Mouse (Mus musculus) heart, adult 2 months (tissue): ENCODE measurements around the gene Gm8909. TPM values are rescaled to one million over a fixed set of nuclear protein-coding genes. Genes with fewer than 3 reads are reported as not detected.
"Not testable (repeated sequence)": the region's sequence is repeated elsewhere in the genome, so short reads cannot be mapped to it uniquely, and the experiment has no call there.

ENCODE experiments used
- DNase-seq, 2 experiments: peaks; one replicate each; pipeline ENCODE4 v3.0.0; 2021
- H3K27ac ChIP-seq: fragments of 200-600 bp; 2 replicates; pipeline ENCODE4 v1.8.1; 2022
- H3K27me3 ChIP-seq: fragments of 200-500 bp; 2 replicates; pipeline ENCODE4 v1.6.1; 2012; ENCODE audit warnings: mild to moderate bottlenecking, low read length, inconsistent platforms, mixed read lengths; ENCODE audit not compliant: control insufficient read depth, insufficient read depth
- H3K36me3 ChIP-seq: fragments of 200-500 bp; 2 replicates; pipeline ENCODE4 v1.6.1; 2012; ENCODE audit warnings: low read length, inconsistent platforms; ENCODE audit not compliant: control insufficient read depth, insufficient read depth
- H3K4me1 ChIP-seq: fragments of 200-500 bp; 2 replicates; pipeline ENCODE4 v1.6.1; 2011; ENCODE audit warnings: low read length; ENCODE audit not compliant: control insufficient read depth, insufficient read depth
- H3K4me3 ChIP-seq: fragments of 200-600 bp; 2 replicates; pipeline ENCODE4 v1.8.1; 2022
- H3K79me2 ChIP-seq: fragments of 200-500 bp; replicated peaks from 2 replicates; pipeline ENCODE4 v1.6.1; 2012; ENCODE audit warnings: mild to moderate bottlenecking, inconsistent platforms, low read length, moderate library complexity, mixed read lengths; ENCODE audit not compliant: control insufficient read depth, insufficient read depth
- H3K9ac ChIP-seq: fragments of 200-500 bp; 2 replicates; pipeline ENCODE4 v1.6.1; 2012; ENCODE audit warnings: low read depth, mild to moderate bottlenecking, control low read depth, inconsistent platforms, low read length, mixed read lengths
- CTCF ChIP-seq: fragments of 200-600 bp; IDR thresholded peaks from 2 replicates; pipeline ENCODE4 v1.8.1; 2022; ENCODE audit warnings: antibody characterized with exemption, mild to moderate bottlenecking, moderate library complexity
- EP300 ChIP-seq: fragments of 200-500 bp; IDR thresholded peaks from 2 replicates; pipeline ENCODE4 v1.6.1; 2011; ENCODE audit warnings: low read depth, low read length, control low read depth; ENCODE audit not compliant: insufficient read depth
- POLR2A ChIP-seq: fragments of 200-500 bp; IDR thresholded peaks from 2 replicates; pipeline ENCODE4 v1.6.1; 2011; ENCODE audit warnings: mild to moderate bottlenecking, low read depth, low read length, control low read depth; ENCODE audit not compliant: insufficient read depth
- WGBS: fragments of 180-500 bp; shearing (Covaris S2); methylation state at CpG from one replicate; pipeline ENCODE4 v1.1.7; 2018; 5-methylcytosine and 5-hydroxymethylcytosine counted together
- intact Hi-C: fragments of 180-260 bp; cut with DNase I; formaldehyde crosslinking; loops from one replicate; pipeline ENCODE4 v1.15.1; 2025
- polyA plus RNA-seq: library from polyadenylated mRNA; depleted of rRNA; stranded (reverse); fragments of >200 nt; gene quantifications from 2 replicates; pipeline ENCODE4 v1.2.3, GENCODE M21; 2012
- total RNA-seq, 2 experiments: library from RNA; stranded (reverse); gene quantifications; 2 replicates each; pipeline ENCODE4 v1.2.3; 2021

Gm8909 gene
- total and polyA plus RNA-seq, 3 experiments, result 0.29 TPM; not detected in 2

DNA sequence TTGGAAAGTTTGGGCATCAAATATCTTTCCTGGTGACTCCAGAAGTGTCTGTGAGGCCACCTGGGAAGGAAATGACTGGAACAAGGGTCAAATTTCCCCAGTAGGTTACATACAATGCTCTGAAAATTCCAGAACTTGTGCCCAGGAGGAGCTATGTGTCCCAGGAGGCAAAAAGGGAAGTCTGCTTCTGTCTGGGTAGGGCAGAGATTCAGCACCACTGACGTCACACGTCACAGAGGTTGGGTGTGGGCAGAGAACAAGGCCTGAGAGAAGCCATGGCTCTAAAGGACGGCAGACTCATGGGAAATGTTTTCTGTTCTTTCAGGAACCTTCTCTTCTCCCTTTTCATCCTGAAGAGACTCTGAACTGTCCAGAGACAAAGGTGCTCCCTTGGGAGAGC, 19.2 kb upstream of the Gm8909 start:
- Histone ChIP-seq H3K9ac (no peak overlapping the region), H3K27me3 (peaks cover 2% of the 10 kb centered on the region; the same call in 1 of the 2 replicates), H3K4me3 (no peak overlapping the region), H3K36me3 (no peaks in the 10 kb centered on the region), H3K79me2 (no peaks in the 10 kb centered on the region), H3K4me1 (no peaks in the 10 kb centered on the region), H3K27ac (no peak overlapping the region)
- TF ChIP-seq EP300, result no peak
- no peak for TF ChIP-seq CTCF
- no peak for TF ChIP-seq POLR2A
- intact Hi-C loops, result loop anchor here (5.0 kb wide), 1 partner anchor 105 kb away; no protein-coding TSS in a partner anchor
- WGBS, result 37% methylated on average over 3 of the region's 3 CpGs
- DNase-seq, result no peak

DNA sequence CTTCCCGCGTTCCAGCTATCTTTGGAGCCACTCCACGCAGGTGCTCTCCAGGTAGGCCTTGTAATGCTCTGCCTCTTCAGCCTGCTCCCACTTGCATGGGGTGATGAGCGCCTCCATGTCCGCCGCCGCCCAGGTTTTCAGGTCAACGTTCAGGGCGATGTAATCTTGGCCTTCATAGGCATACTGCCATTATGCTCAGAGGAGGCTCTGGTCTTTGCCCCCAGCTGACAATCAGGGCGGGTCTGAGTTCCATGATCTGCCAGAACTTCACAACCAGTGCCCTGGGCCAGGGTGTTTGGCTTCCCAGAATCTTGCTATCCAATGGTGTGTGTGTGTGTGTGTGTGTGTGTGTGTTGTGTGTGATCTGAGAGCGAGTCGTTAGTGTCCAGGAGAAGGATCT, 13.9 kb upstream of the Gm8909 start:
- intact Hi-C loops, result no loop called here
- Histone ChIP-seq H3K4me3 (no peak overlapping the region), H3K27me3 (peaks cover 7% of the 10 kb centered on the region; the same call in 1 of the 2 replicates), H3K36me3 (no peaks in the 10 kb centered on the region), H3K9ac (no peak overlapping the region), H3K4me1 (no peaks in the 10 kb centered on the region), H3K79me2 (no peaks in the 10 kb centered on the region), H3K27ac (no peak overlapping the region)
- no peak for TF ChIP-seq POLR2A
- no peak for TF ChIP-seq CTCF
- TF ChIP-seq EP300, result no peak
- 75% methylated on average over 12 of the region's 12 CpGs for WGBS
- no peak for DNase-seq

DNA sequence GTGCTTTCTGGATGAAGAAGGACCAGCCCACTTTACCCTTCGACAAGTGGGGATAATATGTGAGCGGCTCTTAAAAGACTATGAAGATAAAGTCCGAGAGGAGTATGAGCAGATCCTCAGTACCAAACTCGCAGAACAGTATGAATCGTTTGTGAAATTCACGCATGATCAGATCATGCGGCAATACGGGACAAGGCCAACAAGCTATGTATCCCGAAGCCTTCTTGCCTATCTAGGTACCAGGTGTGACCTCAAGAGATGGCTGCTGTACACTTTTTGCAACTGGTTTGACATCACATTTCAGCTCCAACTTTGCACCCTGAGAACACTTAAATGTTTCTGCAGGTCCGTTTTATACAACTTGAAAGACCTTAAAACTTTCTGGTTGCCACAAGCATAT, 11.1 kb upstream of the Gm8909 start:
- H3K36me3 ChIP-seq, H3K4me1 ChIP-seq, DNase-seq, H3K27ac ChIP-seq, H3K4me3 ChIP-seq, H3K27me3 ChIP-seq, H3K79me2 ChIP-seq, H3K9ac ChIP-seq, intact Hi-C loops: not testable (repeated sequence)
- 21% methylated on average over 10 of the region's 10 CpGs for WGBS

DNA sequence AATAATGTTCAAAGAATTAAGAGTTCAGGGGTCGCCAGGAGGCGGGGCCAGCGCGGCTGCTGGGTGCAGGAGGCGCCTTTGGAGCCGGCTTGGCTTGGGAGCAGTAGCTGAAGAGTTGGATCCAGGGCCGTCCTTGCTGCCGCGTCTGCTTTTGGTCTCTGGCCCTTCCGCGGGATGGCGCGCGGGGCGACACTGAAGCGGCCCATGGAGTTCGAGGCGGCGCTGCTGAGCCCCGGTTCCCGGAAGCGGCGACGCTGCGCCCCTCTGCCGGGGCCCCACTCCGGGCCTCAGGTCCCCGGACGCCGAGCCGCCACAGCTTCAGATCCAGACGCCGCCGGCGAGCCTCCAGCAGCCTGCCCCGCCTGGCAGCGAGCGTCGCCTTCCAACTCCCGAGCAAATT, 10.6 kb upstream of the Gm8909 start:
- intact Hi-C loops, H3K9ac ChIP-seq, H3K79me2 ChIP-seq, H3K27me3 ChIP-seq, H3K4me1 ChIP-seq, H3K36me3 ChIP-seq, H3K4me3 ChIP-seq, H3K27ac ChIP-seq: not testable (repeated sequence)
- DNase-seq, result peak; percentile 14 to 34
- WGBS, result under 1% methylated on average over 40 of the region's 40 CpGs

DNA sequence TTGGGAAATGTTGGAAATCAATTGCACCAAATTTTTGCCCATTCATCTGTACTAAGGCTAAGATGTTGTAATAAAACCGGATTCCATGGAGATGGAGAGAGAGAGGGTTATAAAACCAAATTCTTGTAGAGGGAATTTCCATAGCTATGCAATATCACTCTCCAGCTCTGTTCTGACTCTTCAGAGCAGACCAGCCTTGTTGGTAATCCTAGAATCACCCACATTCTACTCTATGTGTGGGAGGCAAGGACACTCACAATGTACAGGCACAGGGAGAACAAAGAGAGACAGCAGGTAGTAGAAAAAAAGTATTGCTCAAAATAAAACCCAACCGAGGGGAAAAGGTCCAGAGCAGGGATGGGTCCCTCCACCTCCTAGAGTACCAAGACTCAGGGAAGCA, 7.8 kb upstream of the Gm8909 start:
- intact Hi-C loops, result not testable (repeated sequence)
- WGBS, result no CpG with 5 or more reads among the region's 2 CpGs

DNA sequence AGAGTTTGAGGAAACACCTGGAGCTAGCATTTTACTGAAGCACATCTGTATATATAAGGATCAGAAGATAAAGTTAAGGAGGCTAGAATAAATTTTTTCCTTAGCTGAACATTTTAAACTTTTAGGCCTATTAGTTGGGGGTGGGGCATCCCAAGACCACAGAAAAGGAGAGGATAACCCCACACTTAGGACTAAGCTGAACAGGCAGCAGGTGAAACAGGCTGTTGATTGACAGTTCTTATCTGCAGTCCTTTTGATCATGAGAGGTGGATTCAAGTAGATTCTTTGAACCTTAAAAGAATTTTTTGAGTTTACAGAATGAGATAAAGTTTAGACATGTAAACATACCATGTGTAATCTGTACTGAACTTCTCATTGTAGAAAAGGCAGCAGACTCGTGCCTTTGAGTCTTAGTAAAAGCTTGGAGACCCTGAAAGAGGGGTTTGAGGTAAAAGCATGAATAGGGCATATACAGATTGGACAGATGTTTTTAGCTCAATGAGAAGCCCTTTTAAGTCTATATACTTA, 2.0 kb upstream of the Gm8909 start:
- intact Hi-C loops, result no loop called here
- TF ChIP-seq POLR2A (no peak), EP300 (no peak), CTCF (no peak)
- Histone ChIP-seq H3K27me3 (peaks cover 14% of the 10 kb centered on the region), H3K4me1 (no peaks in the 10 kb centered on the region), H3K79me2 (no peaks in the 10 kb centered on the region), H3K9ac (no peak overlapping the region), H3K36me3 (no peaks in the 10 kb centered on the region), H3K4me3 (no peak overlapping the region), H3K27ac (no peak overlapping the region)
- 41% methylated on average over 1 of the region's 1 CpGs for WGBS
- no peak for DNase-seq

More for the DNA sequence above, 7.8 kb upstream of the Gm8909 start:
- not testable (repeated sequence) for H3K27ac ChIP-seq, H3K4me1 ChIP-seq, H3K36me3 ChIP-seq, H3K79me2 ChIP-seq, H3K9ac ChIP-seq, H3K4me3 ChIP-seq, H3K27me3 ChIP-seq, DNase-seq

DNA sequence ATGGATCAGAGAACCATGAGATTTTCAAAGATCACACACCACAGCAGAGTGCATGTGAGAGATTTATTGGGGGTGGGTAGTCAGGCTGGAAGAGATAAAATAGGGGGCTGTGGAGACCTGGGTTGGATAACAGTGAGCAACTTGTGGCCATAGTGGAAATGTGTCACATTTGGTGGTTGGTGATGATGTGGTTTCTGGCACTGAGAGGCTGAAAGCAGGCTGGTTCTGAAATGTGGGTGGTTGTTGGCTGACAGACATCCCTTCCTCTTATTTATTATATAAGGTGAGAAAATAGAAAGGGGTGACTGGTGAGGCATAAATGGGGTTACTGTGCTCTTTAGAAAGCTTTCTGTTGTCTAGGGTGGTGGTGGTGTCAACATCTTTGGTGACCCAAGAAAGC, 1.4 kb upstream of the Gm8909 start:
- Histone ChIP-seq H3K79me2 (no peaks in the 10 kb centered on the region), H3K27ac (no peak overlapping the region), H3K4me1 (no peaks in the 10 kb centered on the region), H3K4me3 (no peak overlapping the region), H3K36me3 (no peaks in the 10 kb centered on the region), H3K27me3 (peaks cover 14% of the 10 kb centered on the region), H3K9ac (no peak overlapping the region)
- intact Hi-C loops, result no loop called here
- no peak for TF ChIP-seq POLR2A
- no peak for TF ChIP-seq CTCF
- no peak for TF ChIP-seq EP300
- no peak for DNase-seq

DNA sequence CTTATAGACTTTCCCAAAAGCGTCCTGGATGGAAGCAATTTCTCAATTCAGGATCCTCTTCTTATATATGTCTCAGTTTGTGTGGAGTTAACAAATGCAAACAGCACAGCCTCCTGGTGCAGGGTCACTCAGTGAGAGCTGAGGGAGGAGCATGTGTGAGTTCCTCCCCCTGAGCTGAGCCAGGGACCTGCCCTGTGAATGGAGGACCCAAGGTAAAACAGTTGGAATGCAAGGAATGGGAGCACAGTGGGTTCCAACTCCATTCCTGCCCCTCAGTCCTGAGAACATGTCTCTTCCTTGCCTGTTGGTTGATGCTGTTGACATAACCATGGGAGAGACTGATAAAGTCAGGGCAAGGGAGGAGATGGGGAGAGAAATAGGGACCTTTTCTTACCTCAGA, 757 bp upstream of the Gm8909 start:
- DNase-seq, H3K4me1 ChIP-seq, H3K9ac ChIP-seq, H3K79me2 ChIP-seq, H3K4me3 ChIP-seq, H3K36me3 ChIP-seq, intact Hi-C loops, H3K27ac ChIP-seq: not testable (repeated sequence)
- 62% methylated on average over 1 of the region's 1 CpGs for WGBS
- H3K27me3 ChIP-seq, result peaks cover 15% of the 10 kb centered on the region
